Mouse (Mus musculus): Measurements from ENCODE around the gene Zfp683.

Gene Zfp683

GRCm38 (mm10) chr4:134052560-134052959 is 1.1 kb upstream of the Zfp683 start:
- DNase-seq (ENCODE audit: low spot score) = no peak

GRCm38 (mm10) chr4:134058166-134058715 is 4.6 kb downstream of the Zfp683 start:
- DNase-seq (ENCODE audit: low spot score) = no peak

GRCm38 (mm10) chr4:134058908-134059307 is 5.3 kb downstream of the Zfp683 start:
- no peak for DNase-seq (ENCODE audit: low spot score)

- no peak for DNase-seq (ENCODE audit: low spot score)
Observed at GRCm38 (mm10) chr4:134060135-134060865, 6.7 kb downstream of the Zfp683 start, which contains the start of gene Crybg2. Gene Crybg2, plus strand, starts transcription at chr4:134060815.

GRCm38 (mm10) chr4:134061166-134061830 is 7.7 kb downstream of the Zfp683 start:
- no peak for DNase-seq (ENCODE audit: low spot score)

GRCm38 (mm10) chr4:134061944-134062446 is 8.4 kb downstream of the Zfp683 start:
- no peak for DNase-seq (ENCODE audit: low spot score)

GRCm38 (mm10) chr4:134062561-134062960 is 8.9 kb downstream of the Zfp683 start:
- DNase-seq (ENCODE audit: low spot score) = no peak

- DNase-seq (ENCODE audit: low spot score) = no peak
Observed at GRCm38 (mm10) chr4:134065431-134066004, 11.9 kb downstream of the Zfp683 start.

- no peak for DNase-seq (ENCODE audit: low spot score)
Observed at GRCm38 (mm10) chr4:134067383-134067782, 13.7 kb downstream of the Zfp683 start.

GRCm38 (mm10) chr4:134067833-134068544 is 14.4 kb downstream of the Zfp683 start:
- DNase-seq (ENCODE audit: low spot score) = no peak

- no peak for DNase-seq (ENCODE audit: low spot score)
Observed at GRCm38 (mm10) chr4:134068793-134069580, 15.3 kb downstream of the Zfp683 start.

- DNase-seq (ENCODE audit: low spot score) = no peak
Observed at GRCm38 (mm10) chr4:134078694-134079093, 25.1 kb downstream of the Zfp683 start.

- DNase-seq (ENCODE audit: low spot score) = no peak
Observed at GRCm38 (mm10) chr4:134080674-134081073, 27.0 kb downstream of the Zfp683 start.

GRCm38 (mm10) chr4:134081730-134082386 is 28.2 kb downstream of the Zfp683 start:
- no peak for DNase-seq (ENCODE audit: low spot score)

- DNase-seq (ENCODE audit: low spot score) = no peak
Observed at GRCm38 (mm10) chr4:134082460-134082859, 28.8 kb downstream of the Zfp683 start.

GRCm38 (mm10) chr4:134084999-134085398 is 31.4 kb downstream of the Zfp683 start:
- DNase-seq (ENCODE audit: low spot score) = no peak

GRCm38 (mm10) chr4:134087412-134087811 is 33.8 kb downstream of the Zfp683 start:
- no peak for DNase-seq (ENCODE audit: low spot score)

GRCm38 (mm10) chr4:134089029-134089428 is 35.4 kb downstream of the Zfp683 start:
- DNase-seq (ENCODE audit: low spot score) = no peak

GRCm38 (mm10) chr4:134090521-134091224 is 37.0 kb downstream of the Zfp683 start:
- DNase-seq (ENCODE audit: low spot score) = no peak

GRCm38 (mm10) chr4:134091225-134091529 is 37.5 kb downstream of the Zfp683 start:
- DNase-seq (ENCODE audit: low spot score) = no peak

All from layer of hippocampus, adult 9-10 months (tissue).